Mouse (Mus musculus) embryonic facial prominence, embryonic 14.5 days (tissue): Measurements from ENCODE around the gene Alg9. TPM values are rescaled to one million over a fixed set of nuclear protein-coding genes. Genes with fewer than 3 reads are reported as not detected.
A peak's percentile ranks its signal among the peaks of the same experiment; 100 is the strongest.

ENCODE experiments used
- ATAC-seq: fragments of 200-750 bp; cut with Nextera tagmentation; 2 replicates; pipeline ENCODE4 v1.8.0; 2017; ENCODE audit warnings: low read depth, moderate number of reproducible peaks, moderate TSS enrichment
- DNase-seq: peaks from one replicate; pipeline ENCODE4 v3.0.0-alpha.2; 2015; ENCODE audit warnings: low spot score
- H3K27ac ChIP-seq: fragments of 300-500 bp; sonication (generic); replicated peaks from 2 replicates; pipeline ENCODE4 v1.5.1; 2014; ENCODE audit warnings: low read depth, mild to moderate bottlenecking, low read length, moderate library complexity
- H3K27me3 ChIP-seq: fragments of 300-500 bp; sonication (generic); replicated peaks from 2 replicates; pipeline ENCODE4 v1.6.1; 2014; ENCODE audit warnings: low read length; ENCODE audit not compliant: control insufficient read depth, insufficient read depth
- H3K36me3 ChIP-seq: fragments of 300-500 bp; sonication (generic); 2 replicates; pipeline ENCODE4 v1.6.1; 2014; ENCODE audit warnings: low read length, mixed read lengths; ENCODE audit not compliant: control insufficient read depth, insufficient read depth
- H3K4me1 ChIP-seq: fragments of 300-500 bp; sonication (generic); 2 replicates; pipeline ENCODE4 v1.6.1; 2014; ENCODE audit warnings: antibody characterized with exemption, low read length; ENCODE audit not compliant: control insufficient read depth, insufficient read depth
- H3K4me2 ChIP-seq: fragments of 300-500 bp; sonication (generic); 2 replicates; pipeline ENCODE4 v1.6.1; 2014; ENCODE audit warnings: low read depth, mild to moderate bottlenecking, low read length, moderate library complexity, mixed read lengths
- H3K4me3 ChIP-seq: fragments of 300-500 bp; sonication (generic); 2 replicates; pipeline ENCODE4 v1.5.1; 2014; ENCODE audit warnings: low read depth, mild to moderate bottlenecking, low read length
- H3K9ac ChIP-seq: fragments of 300-500 bp; sonication (generic); 2 replicates; pipeline ENCODE4 v1.6.1; 2014; ENCODE audit warnings: low read depth, mild to moderate bottlenecking, low read length, moderate library complexity, mixed read lengths
- H3K9me3 ChIP-seq: fragments of 300-500 bp; sonication (generic); 2 replicates; pipeline ENCODE4 v1.6.1; 2016; ENCODE audit warnings: low read length; ENCODE audit not compliant: control insufficient read depth
- WGBS: fragments of 180-500 bp; shearing (Covaris S2); extraction: QIAGEN DNeasy Blood & Tissue Kit; methylation state at CpG from one replicate; pipeline ENCODE4 v1.1.7; 2014; 5-methylcytosine and 5-hydroxymethylcytosine counted together
- polyA plus RNA-seq: library from polyadenylated mRNA; unstranded; fragments of >200 nt; fragmentation: Nextera tagmentation; extraction: Ambion mirVana; gene quantifications from 2 replicates; pipeline ENCODE4 v1.2.1, GENCODE M21; 2014

Gene Alg9
- polyA plus RNA-seq, 1 experiment from 2014 or later: 35.7 TPM

GRCm38 (mm10) chr9:50738914-50739870, 35.6 kb upstream of the Alg9 start, which contains the start of gene Dixdc1:
Gene Dixdc1 (minus strand): TSS chr9:50739517.
- Histone ChIP-seq H3K4me2 (peak within 1 kb of the TSS; percentile 57), H3K27me3 (no peaks in the 10 kb centered on the region), H3K36me3 (no peaks in the 10 kb centered on the region), H3K9ac (no peak within 1 kb of the TSS), H3K27ac (no peak within 1 kb of the TSS), H3K4me1 (peaks cover 4% of the 10 kb centered on the region; the same call in 1 of the 2 replicates), H3K9me3 (no peaks in the 10 kb centered on the region), H3K4me3 (peak within 1 kb of the TSS; percentile 34)
- WGBS: 14% methylated on average over 36 of the region's 36 CpGs
- DNase-seq (peak; percentile 93), ATAC-seq (peak; percentile 96)

- no peak overlapping the region for H3K9ac ChIP-seq
- whole genome bisulfite sequencing: 84% methylated on average over 14 of the region's 14 CpGs
- no peak overlapping the region for H3K4me2 ChIP-seq
- H3K4me1 ChIP-seq: peaks cover 7% of the 10 kb centered on the region
- no peaks in the 10 kb centered on the region for H3K27me3 ChIP-seq
- ATAC-seq (no peak), DNase-seq (no peak)
- no peaks in the 10 kb centered on the region for H3K9me3 ChIP-seq
- no peak overlapping the region for H3K27ac ChIP-seq
- H3K4me3 ChIP-seq: no peak overlapping the region
- no peaks in the 10 kb centered on the region for H3K36me3 ChIP-seq
These were observed 33.7 kb upstream of the Alg9 start for GRCm38 (mm10) chr9:50740867-50741784.

DNA sequence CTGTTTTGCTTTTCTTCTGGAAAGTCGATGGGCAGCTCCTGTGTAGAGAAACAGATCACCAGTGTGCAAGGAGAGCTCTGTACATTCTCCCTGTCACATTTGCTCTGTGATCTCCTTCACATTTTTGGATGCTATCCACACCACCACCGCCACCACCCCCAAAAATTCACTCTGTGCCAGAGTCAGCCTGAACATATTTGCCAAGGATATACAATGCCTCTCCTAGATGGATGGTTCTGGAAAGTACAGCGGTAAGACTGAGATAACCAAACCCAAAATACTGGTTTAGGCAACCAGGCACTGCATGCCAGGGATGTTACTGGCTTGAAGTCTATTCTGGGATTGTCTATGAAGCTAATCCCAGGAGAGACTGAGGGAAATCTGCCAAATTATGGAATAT, 32.6 kb upstream of the Alg9 start:
- Histone ChIP-seq H3K27me3 (no peaks in the 10 kb centered on the region), H3K27ac (no peak overlapping the region), H3K9me3 (no peaks in the 10 kb centered on the region), H3K4me3 (no peak overlapping the region), H3K4me1 (peaks cover 10% of the 10 kb centered on the region), H3K9ac (no peak overlapping the region), H3K4me2 (no peak overlapping the region), H3K36me3 (no peaks in the 10 kb centered on the region)
- no peak for ATAC-seq
- no peak for DNase-seq
- WGBS: 79% methylated on average over 3 of the region's 3 CpGs

GRCm38 (mm10) chr9:50742744-50743143, 32.1 kb upstream of the Alg9 start:
- ATAC-seq: no peak

GRCm38 (mm10) chr9:50745806-50746205, 29.0 kb upstream of the Alg9 start:
- DNase-seq (peak; percentile 61), ATAC-seq (peak; percentile 79)

More at GRCm38 (mm10) chr9:50742744-50743143, 32.1 kb upstream of the Alg9 start:
- WGBS: 64% methylated on average over 2 of the region's 2 CpGs
- no peaks in the 10 kb centered on the region for H3K27me3 ChIP-seq
- H3K4me1 ChIP-seq: peaks cover 10% of the 10 kb centered on the region
- H3K27ac ChIP-seq: no peak overlapping the region
- DNase-seq: no peak
- H3K4me3 ChIP-seq: no peak overlapping the region
- H3K9ac ChIP-seq: no peak overlapping the region
- H3K4me2 ChIP-seq: no peak overlapping the region
- H3K9me3 ChIP-seq: no peaks in the 10 kb centered on the region
- no peaks in the 10 kb centered on the region for H3K36me3 ChIP-seq

GRCm38 (mm10) chr9:50746214-50746677, 28.6 kb upstream of the Alg9 start, which contains the start of gene 2310030G06Rik:
Gene 2310030G06Rik (minus strand): TSS chr9:50746536.
- peak; percentile 79 for ATAC-seq
- H3K36me3 ChIP-seq: no peaks in the 10 kb centered on the region

More at GRCm38 (mm10) chr9:50745806-50746205, 29.0 kb upstream of the Alg9 start:
- peak overlapping the region; percentile 60 for H3K4me2 ChIP-seq
- H3K9me3 ChIP-seq: no peaks in the 10 kb centered on the region
- 17% methylated on average over 7 of the region's 7 CpGs for WGBS
- H3K9ac ChIP-seq: peak overlapping the region; percentile 54
- no peaks in the 10 kb centered on the region for H3K36me3 ChIP-seq
- peaks cover 11% of the 10 kb centered on the region; the same call in 1 of the 2 replicates for H3K4me1 ChIP-seq
- peak overlapping the region; percentile 76 for H3K27ac ChIP-seq
- H3K27me3 ChIP-seq: no peaks in the 10 kb centered on the region
- peak overlapping the region; percentile 36 for H3K4me3 ChIP-seq

GRCm38 (mm10) chr9:50750706-50751105, 24.1 kb upstream of the Alg9 start:
- Histone ChIP-seq H3K4me2 (no peak overlapping the region), H3K4me1 (peaks cover 27% of the 10 kb centered on the region), H3K27ac (no peak overlapping the region), H3K4me3 (no peak overlapping the region), H3K9ac (no peak overlapping the region), H3K9me3 (no peaks in the 10 kb centered on the region), H3K27me3 (no peaks in the 10 kb centered on the region), H3K36me3 (no peaks in the 10 kb centered on the region)
- 53% methylated on average over 6 of the region's 6 CpGs for WGBS
- DNase-seq: no peak
- no peak for ATAC-seq

More at GRCm38 (mm10) chr9:50746214-50746677, 28.6 kb upstream of the Alg9 start, which contains the start of gene 2310030G06Rik:
- 1% methylated on average over 19 of the region's 19 CpGs for WGBS
- peak within 1 kb of the TSS; percentile 36 for H3K4me3 ChIP-seq
- peak within 1 kb of the TSS; percentile 54 for H3K9ac ChIP-seq
- H3K27me3 ChIP-seq: no peaks in the 10 kb centered on the region
- H3K9me3 ChIP-seq: no peaks in the 10 kb centered on the region
- peak within 1 kb of the TSS; percentile 76 for H3K27ac ChIP-seq
- peak; percentile 88 for DNase-seq
- peak within 1 kb of the TSS; percentile 60 for H3K4me2 ChIP-seq
- peaks cover 12% of the 10 kb centered on the region; the same call in 1 of the 2 replicates for H3K4me1 ChIP-seq

DNA sequence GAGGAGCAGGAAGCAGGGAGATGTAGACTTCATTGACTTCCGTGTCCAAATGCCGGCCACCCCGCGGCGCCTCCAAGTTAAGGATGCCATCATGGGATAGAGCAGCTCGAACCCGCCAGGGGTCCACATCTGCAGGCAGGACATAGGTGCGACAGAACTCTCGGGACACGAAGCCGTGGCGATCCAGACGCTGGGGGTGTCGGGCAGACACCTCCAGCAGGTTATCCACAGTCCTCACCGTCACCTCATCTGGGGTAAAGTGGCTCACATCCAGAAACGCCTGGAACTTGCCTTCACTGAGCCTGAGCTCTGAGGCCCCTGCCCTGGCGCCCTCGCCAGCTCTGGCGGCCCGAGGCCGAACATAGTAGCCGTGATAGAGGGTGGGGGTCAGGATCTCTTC, 23.5 kb upstream of the Alg9 start, which contains the start of gene Cryab:
Gene Cryab (plus strand): TSS at position 3 of the 400 bp plus-strand sequence.
- Histone ChIP-seq H3K27me3 (no peaks in the 10 kb centered on the region), H3K9me3 (no peaks in the 10 kb centered on the region), H3K4me1 (peaks cover 22% of the 10 kb centered on the region), H3K4me2 (peak within 1 kb of the TSS; percentile 31), H3K4me3 (peak within 1 kb of the TSS; percentile 16; the same call in 1 of the 2 replicates), H3K27ac (peak within 1 kb of the TSS; percentile 55), H3K9ac (peak within 1 kb of the TSS; percentile 45), H3K36me3 (no peaks in the 10 kb centered on the region)
- DNase-seq (no peak), ATAC-seq (no peak)
- 65% methylated on average over 21 of the region's 22 CpGs for WGBS
